Mouse (Mus musculus) c-Kit-negative CD71-positive TER-119-positive erythroid progenitor cells, embryonic 14.5 days (primary cell): ENCODE data around the gene Arid3b.

Experiments
- DNase-seq: peaks from one replicate; pipeline ENCODE4 v3.0.0-alpha.2; 2013; ENCODE audit warnings: low read depth, low spot score

The Arid3b gene

GRCm38 (mm10) chr9:57748137-57748536, 88.5 kb downstream of the Arid3b start:
- DNase-seq, result no peak

DNA sequence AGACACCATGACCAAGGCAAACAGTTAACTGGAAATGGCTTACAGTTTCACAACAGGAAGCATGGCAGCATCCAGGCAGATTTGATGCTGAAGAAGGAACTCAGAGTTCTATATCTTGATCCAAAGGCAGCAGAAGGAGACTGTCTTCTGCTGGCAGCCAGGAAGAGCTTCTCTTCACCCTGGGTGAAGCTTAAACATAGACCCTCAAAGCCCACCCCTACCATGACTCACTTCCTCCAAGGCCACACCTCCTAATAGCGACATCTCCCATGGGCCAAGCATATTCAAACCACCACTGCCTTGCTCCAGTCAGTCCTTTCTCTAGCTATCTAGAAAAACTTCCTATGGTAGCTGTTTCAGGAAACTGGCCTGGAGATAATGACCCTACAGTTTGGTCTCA, 89.5 kb downstream of the Arid3b start:
- DNase-seq, result no peak

GRCm38 (mm10) chr9:57744462-57745091, 92.0 kb downstream of the Arid3b start:
- DNase-seq, result peak; percentile 58
